Mouse (Mus musculus) thymus, postnatal 4 days (tissue): ENCODE measurements around the gene Chit1.
A peak's percentile ranks its signal among the peaks of the same experiment; 100 is the strongest.

ENCODE experiments used
- DNase-seq: peaks from one replicate; pipeline ENCODE4 v3.0.0; 2021

Chit1 gene

GRCm38 (mm10) chr1:134192024-134192423 lies 81.0 kb downstream of the Chit1 start:
- no peak for DNase-seq

- DNase-seq: no peak
Measured at GRCm38 (mm10) chr1:134193126-134193525, 82.1 kb downstream of the Chit1 start, which contains the start of gene Mybph. Mybph (plus strand) TSS chr1:134193448.

- no peak for DNase-seq
Measured at GRCm38 (mm10) chr1:134193674-134194197, 82.7 kb downstream of the Chit1 start.

GRCm38 (mm10) chr1:134194298-134195022 lies 83.4 kb downstream of the Chit1 start:
- DNase-seq: no peak

- no peak for DNase-seq
Measured at GRCm38 (mm10) chr1:134195117-134195516, 84.1 kb downstream of the Chit1 start.

GRCm38 (mm10) chr1:134195571-134195970 lies 84.5 kb downstream of the Chit1 start:
- DNase-seq: no peak

- no peak for DNase-seq
Measured at GRCm38 (mm10) chr1:134195979-134196378, 84.9 kb downstream of the Chit1 start.

GRCm38 (mm10) chr1:134196386-134196785 lies 85.3 kb downstream of the Chit1 start:
- peak; percentile 74 for DNase-seq

GRCm38 (mm10) chr1:134197325-134197982 lies 86.4 kb downstream of the Chit1 start:
- DNase-seq: no peak

GRCm38 (mm10) chr1:134198197-134198995 lies 87.4 kb downstream of the Chit1 start:
- no peak for DNase-seq

- DNase-seq: no peak
Measured at GRCm38 (mm10) chr1:134200481-134200880, 89.4 kb downstream of the Chit1 start.
